Mouse (Mus musculus): Measurements from ENCODE around the gene Mbnl3. TPM values are rescaled to one million over a fixed set of nuclear protein-coding genes. Genes with fewer than 3 reads are reported as not detected.

The Mbnl3 gene
- polyA plus RNA-seq (2012; rRNA removed) = 1.6 TPM in 2 replicates

GRCm38 (mm10) chrX:51206432-51206831, at the start of gene Mbnl3:
Gene Mbnl3, minus strand, starts transcription at chrX:51206532.

Other genes starting within 250 kb of the Mbnl3 start
- gene Rap2c, start 188.5 kb downstream of the Mbnl3 start, polyA plus RNA-seq (2012; rRNA removed) = 10.3 and 10.4 TPM in 2 replicates

All from liver, embryonic 18 days (tissue).